Mouse (Mus musculus) midbrain, embryonic 11.5 days (tissue): ENCODE results near the gene Il10ra. TPM values are rescaled to one million over a fixed set of nuclear protein-coding genes. Genes with fewer than 3 reads are reported as not detected.
A peak's percentile ranks its signal among the peaks of the same experiment; 100 is the strongest.

ENCODE experiments used
- ATAC-seq: fragments of 200-750 bp; cut with Nextera tagmentation; 2 replicates; pipeline ENCODE4 v1.8.0; 2017; ENCODE audit warnings: moderate TSS enrichment, moderate library complexity; ENCODE audit not compliant: low FRiP score
- DNase-seq: peaks from one replicate; pipeline ENCODE4 v3.0.0; 2015; ENCODE audit warnings: low spot score; ENCODE audit errors: missing footprints
- H3K27ac ChIP-seq: fragments of 300-500 bp; sonication (generic); 2 replicates; pipeline ENCODE4 v1.5.1; 2014; ENCODE audit warnings: low read depth, low read length
- H3K27me3 ChIP-seq: fragments of 300-500 bp; sonication (generic); 2 replicates; pipeline ENCODE4 v1.6.1; 2014; ENCODE audit warnings: mild to moderate bottlenecking, low read length, moderate library complexity, mixed read lengths; ENCODE audit not compliant: control insufficient read depth, insufficient read depth
- H3K36me3 ChIP-seq: fragments of 300-500 bp; sonication (generic); 2 replicates; pipeline ENCODE4 v1.6.1; 2014; ENCODE audit warnings: mild to moderate bottlenecking, low read length, moderate library complexity, mixed read lengths; ENCODE audit not compliant: control insufficient read depth, insufficient read depth
- H3K4me1 ChIP-seq: fragments of 300-500 bp; sonication (generic); 2 replicates; pipeline ENCODE4 v1.6.1; 2014; ENCODE audit warnings: low read length; ENCODE audit not compliant: control insufficient read depth, insufficient read depth
- H3K4me2 ChIP-seq: fragments of 300-500 bp; sonication (generic); 2 replicates; pipeline ENCODE4 v1.6.1; 2014; ENCODE audit warnings: mild to moderate bottlenecking, moderate library complexity
- H3K4me3 ChIP-seq: fragments of 300-500 bp; sonication (generic); 2 replicates; pipeline ENCODE4 v1.5.1; 2014; ENCODE audit warnings: low read depth, low read length
- H3K9ac ChIP-seq: fragments of 300-500 bp; sonication (generic); 2 replicates; pipeline ENCODE4 v1.6.1; 2014; ENCODE audit warnings: low read length
- H3K9me3 ChIP-seq: fragments of 300-500 bp; sonication (generic); 2 replicates; pipeline ENCODE4 v1.6.1; 2016; ENCODE audit warnings: low read length; ENCODE audit not compliant: control insufficient read depth
- WGBS: fragments of 180-500 bp; shearing (Covaris S2); extraction: QIAGEN DNeasy Blood & Tissue Kit; methylation state at CpG from one replicate; pipeline ENCODE4 v1.1.7; 2014; 5-methylcytosine and 5-hydroxymethylcytosine counted together
- polyA plus RNA-seq: library from polyadenylated mRNA; unstranded; fragments of >200 nt; fragmentation: Nextera tagmentation; extraction: Ambion mirVana; gene quantifications from 2 replicates; pipeline ENCODE4 v1.2.1, GENCODE M21; 2014

The Il10ra gene
- 0.79 and 1.3 TPM in 2 replicates for polyA plus RNA-seq

DNA sequence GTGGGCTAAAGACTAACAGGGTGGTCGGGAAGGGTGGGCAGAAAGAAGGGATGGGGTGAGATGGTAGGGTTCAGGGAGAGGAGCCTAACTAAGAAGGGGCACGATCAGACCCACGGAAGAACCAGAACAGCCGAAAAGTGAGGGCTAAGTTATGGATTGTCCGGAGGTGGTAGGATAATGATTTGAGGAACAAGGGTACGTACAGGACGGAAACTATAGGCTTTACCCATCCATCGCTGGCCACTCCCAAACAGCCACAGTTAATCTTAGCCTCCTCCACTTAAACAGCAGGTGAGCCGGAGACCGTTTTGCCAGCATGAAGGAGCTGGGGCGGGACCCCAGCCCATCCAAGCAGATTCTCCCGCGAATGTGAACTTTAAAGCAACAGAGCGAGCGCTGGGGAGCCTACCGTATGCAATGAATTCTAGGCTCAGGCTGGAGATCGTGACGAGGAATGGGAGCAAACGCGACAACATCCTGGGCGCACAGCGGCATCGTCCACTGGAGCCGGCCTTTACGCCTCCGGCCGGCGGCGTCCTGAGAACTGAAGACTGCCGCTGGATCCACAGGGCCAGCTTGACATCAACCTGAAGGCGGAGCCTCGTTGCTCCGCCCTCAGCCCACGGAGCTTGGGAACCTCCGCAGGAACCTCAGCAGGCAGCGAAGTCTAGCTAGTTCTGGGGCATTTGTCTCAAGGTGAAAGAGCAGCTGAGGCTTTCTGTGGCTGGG is at the start of gene Il10ra:
Gene Il10ra (minus strand): TSS at position 553 of the 729 bp plus-strand sequence.
- ATAC-seq, result no peak
- DNase-seq, result peak; percentile 91
- WGBS, result 6% methylated on average over 36 of the region's 36 CpGs
- H3K27ac ChIP-seq, result no peak within 1 kb of the TSS
- H3K9ac ChIP-seq, result peak within 1 kb of the TSS; percentile 44; the same call in 1 of the 2 replicates
- no peaks in the 10 kb centered on the region for H3K9me3 ChIP-seq
- no peaks in the 10 kb centered on the region for H3K36me3 ChIP-seq
- H3K27me3 ChIP-seq, result peaks cover 13% of the 10 kb centered on the region
- peaks cover 5% of the 10 kb centered on the region for H3K4me1 ChIP-seq
- H3K4me2 ChIP-seq, result peak within 1 kb of the TSS; percentile 71
- peak within 1 kb of the TSS; percentile 34 for H3K4me3 ChIP-seq

DNA sequence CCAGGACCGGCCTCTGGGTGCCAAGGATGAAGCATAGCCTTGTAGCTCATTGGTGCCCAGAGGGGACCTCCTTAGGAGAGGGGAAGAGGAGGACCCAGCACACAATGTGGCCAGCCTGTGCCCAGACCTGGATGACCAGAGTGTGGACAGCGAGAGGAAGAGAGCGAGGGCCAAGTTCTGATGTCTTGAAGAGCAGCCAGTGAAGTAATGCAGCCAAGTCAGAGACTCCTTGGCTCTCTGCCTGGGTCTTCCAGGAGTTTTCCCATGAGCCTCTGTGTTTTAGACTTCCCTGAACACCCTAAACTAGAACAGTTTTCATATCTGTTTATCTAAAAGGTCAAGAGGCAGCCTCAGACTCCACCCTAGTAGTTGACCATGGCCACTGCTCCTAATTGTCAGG is 48.7 kb upstream of the Il10ra start:
- Histone ChIP-seq H3K4me3 (no peak overlapping the region), H3K4me2 (no peak overlapping the region), H3K27me3 (no peaks in the 10 kb centered on the region), H3K36me3 (no peaks in the 10 kb centered on the region), H3K27ac (no peak overlapping the region), H3K9me3 (no peaks in the 10 kb centered on the region), H3K4me1 (no peaks in the 10 kb centered on the region), H3K9ac (no peak overlapping the region)
- ATAC-seq (no peak), DNase-seq (no peak)
- 86% methylated on average over 3 of the region's 3 CpGs for WGBS

DNA sequence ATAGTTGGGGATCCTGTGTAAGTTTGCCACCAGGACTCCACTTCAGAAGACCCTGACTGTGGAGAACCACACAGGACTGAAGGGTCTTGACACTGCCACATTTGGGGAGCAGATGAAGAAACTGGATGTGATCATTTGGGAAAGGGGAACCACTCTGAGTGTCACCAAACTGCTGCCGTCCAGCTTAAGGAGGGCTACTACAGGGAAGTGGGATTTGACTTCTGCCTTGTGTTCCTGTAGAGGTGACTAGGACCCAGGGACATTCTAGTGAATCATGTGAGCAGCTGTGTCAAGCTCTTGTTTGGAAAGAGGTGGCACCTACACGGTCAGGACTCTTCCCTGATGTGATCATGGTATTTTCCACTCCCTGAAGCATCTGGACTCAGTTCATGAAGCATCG is 45.0 kb upstream of the Il10ra start:
- Histone ChIP-seq H3K4me2 (no peak overlapping the region), H3K36me3 (no peaks in the 10 kb centered on the region), H3K4me3 (no peak overlapping the region), H3K9me3 (no peaks in the 10 kb centered on the region), H3K9ac (no peak overlapping the region), H3K4me1 (no peaks in the 10 kb centered on the region), H3K27me3 (no peaks in the 10 kb centered on the region), H3K27ac (no peak overlapping the region)
- DNase-seq (no peak), ATAC-seq (no peak)
- 81% methylated on average over 3 of the region's 3 CpGs for WGBS

DNA sequence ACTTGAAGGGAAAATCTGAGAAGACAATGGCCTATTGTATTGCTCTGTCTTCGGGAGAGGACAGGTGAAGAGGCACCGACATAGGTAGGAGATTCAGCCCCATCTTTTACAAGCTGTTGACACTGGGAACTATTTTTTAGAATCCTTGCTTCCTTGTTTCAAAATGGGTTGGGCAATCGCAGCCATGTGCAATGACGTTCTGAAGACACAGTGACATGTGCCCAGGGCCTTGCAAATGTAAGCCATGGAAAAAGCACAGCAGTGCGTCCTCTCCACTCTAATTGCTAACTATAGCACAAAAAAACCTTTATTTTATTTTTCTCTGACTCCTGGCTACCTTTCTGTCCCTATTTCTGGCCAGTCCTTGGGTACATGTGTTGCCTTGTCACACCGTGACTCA is 42.9 kb upstream of the Il10ra start:
- no peaks in the 10 kb centered on the region for H3K27me3 ChIP-seq
- H3K9me3 ChIP-seq, result no peaks in the 10 kb centered on the region
- WGBS, result 83% methylated on average over 6 of the region's 6 CpGs

DNA sequence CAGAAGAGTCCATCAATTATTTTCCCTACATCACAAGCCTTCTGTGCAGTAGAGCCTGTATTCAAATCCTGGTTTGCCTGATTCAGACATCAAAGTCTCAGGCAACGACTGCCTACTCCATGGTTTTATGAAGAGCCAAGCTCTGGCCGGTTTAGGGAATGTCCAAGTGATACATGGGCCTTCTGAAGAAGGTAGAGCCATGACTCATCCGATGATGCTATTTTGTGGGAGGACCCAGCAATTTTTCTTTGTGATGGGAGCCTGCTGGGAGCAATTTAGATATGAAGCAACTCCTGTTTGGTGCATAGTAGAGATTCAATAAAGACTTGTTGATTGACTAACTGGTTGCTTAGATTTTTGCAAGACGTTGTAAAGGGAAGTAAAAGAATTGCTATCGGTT is 39.6 kb upstream of the Il10ra start:
- WGBS, result 90% methylated on average over 5 of the region's 5 CpGs
- H3K4me1 ChIP-seq, result no peaks in the 10 kb centered on the region
- no peak for ATAC-seq

More for the DNA sequence above, 42.9 kb upstream of the Il10ra start:
- no peak overlapping the region for H3K9ac ChIP-seq
- H3K27ac ChIP-seq, result no peak overlapping the region
- ATAC-seq (no peak), DNase-seq (no peak)
- H3K4me3 ChIP-seq, result no peak overlapping the region
- H3K36me3 ChIP-seq, result no peaks in the 10 kb centered on the region
- H3K4me1 ChIP-seq, result no peaks in the 10 kb centered on the region
- H3K4me2 ChIP-seq, result no peak overlapping the region

DNA sequence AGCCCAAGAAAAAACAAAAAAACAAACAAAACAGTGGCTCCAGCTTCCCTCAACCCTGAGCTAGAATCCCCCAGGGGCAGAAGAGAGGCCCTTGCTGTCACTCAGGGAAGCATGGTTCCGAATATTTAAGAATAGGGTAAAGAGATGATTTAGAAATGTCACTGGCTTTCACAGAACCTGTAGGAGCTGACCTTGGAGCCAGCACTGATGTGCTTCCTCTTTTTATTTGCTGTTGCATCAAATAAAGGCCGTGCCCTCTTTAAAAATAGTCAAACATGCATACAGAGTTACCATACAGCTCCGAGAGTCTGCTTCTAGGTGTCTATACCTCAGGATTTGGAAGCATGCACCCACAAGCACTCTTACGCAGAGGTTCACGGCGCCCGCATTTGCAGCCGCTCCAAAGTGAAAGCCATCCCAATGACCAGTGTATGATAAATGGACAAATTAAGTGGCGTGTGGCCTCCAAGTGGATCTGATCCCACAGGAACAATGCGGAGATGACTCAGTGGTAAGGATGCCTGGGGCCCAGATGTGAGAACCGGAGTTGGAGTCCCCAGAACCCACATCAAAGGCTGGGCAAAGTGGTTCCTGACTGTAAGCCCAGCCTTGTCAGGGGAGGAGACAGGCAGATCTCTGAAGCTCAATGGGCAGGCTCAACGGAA is 37.9 kb upstream of the Il10ra start:
- whole genome bisulfite sequencing, result 87% methylated on average over 12 of the region's 12 CpGs
- no peak for DNase-seq
- ATAC-seq, result no peak

More for the DNA sequence above, 39.6 kb upstream of the Il10ra start:
- no peaks in the 10 kb centered on the region for H3K9me3 ChIP-seq
- H3K4me3 ChIP-seq, result no peak overlapping the region
- H3K4me2 ChIP-seq, result no peak overlapping the region
- H3K36me3 ChIP-seq, result no peaks in the 10 kb centered on the region
- DNase-seq, result no peak
- no peaks in the 10 kb centered on the region for H3K27me3 ChIP-seq
- H3K9ac ChIP-seq, result no peak overlapping the region
- no peak overlapping the region for H3K27ac ChIP-seq

DNA sequence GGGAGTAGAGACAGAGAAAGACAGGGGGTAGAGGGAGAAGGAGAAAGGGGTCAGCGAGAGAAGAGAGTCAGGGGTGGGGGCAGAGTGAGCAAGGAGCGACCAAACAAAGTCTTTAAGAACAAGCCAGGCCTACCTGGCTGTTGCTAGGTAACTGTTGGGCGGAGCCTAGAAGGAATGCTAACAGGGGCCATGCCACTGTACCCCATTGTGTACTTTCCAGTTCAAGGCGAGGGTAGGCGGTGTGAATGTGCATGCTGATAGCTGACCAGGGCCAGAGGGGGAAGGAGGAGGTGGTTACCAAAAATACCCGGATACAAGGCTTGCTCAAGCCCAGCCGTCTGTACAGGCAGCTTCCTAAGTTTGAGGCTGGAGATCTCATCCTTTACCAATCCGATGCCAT is 32.8 kb upstream of the Il10ra start:
- Histone ChIP-seq H3K27ac (no peak overlapping the region), H3K27me3 (no peaks in the 10 kb centered on the region), H3K4me3 (no peak overlapping the region), H3K9ac (no peak overlapping the region), H3K4me2 (no peak overlapping the region), H3K9me3 (no peaks in the 10 kb centered on the region; the same call in 1 of the 2 replicates), H3K4me1 (0 out of 2 replicates have a peak, but pooled peaks cover 2% of the 10 kb centered on the region), H3K36me3 (no peaks in the 10 kb centered on the region)
- DNase-seq (no peak), ATAC-seq (no peak)
- WGBS, result 93% methylated on average over 8 of the region's 8 CpGs

More for the DNA sequence above, 37.9 kb upstream of the Il10ra start:
- Histone ChIP-seq H3K9me3 (no peaks in the 10 kb centered on the region), H3K4me2 (no peak overlapping the region), H3K27ac (no peak overlapping the region), H3K4me1 (no peaks in the 10 kb centered on the region), H3K4me3 (no peak overlapping the region), H3K9ac (no peak overlapping the region), H3K27me3 (no peaks in the 10 kb centered on the region), H3K36me3 (no peaks in the 10 kb centered on the region)

DNA sequence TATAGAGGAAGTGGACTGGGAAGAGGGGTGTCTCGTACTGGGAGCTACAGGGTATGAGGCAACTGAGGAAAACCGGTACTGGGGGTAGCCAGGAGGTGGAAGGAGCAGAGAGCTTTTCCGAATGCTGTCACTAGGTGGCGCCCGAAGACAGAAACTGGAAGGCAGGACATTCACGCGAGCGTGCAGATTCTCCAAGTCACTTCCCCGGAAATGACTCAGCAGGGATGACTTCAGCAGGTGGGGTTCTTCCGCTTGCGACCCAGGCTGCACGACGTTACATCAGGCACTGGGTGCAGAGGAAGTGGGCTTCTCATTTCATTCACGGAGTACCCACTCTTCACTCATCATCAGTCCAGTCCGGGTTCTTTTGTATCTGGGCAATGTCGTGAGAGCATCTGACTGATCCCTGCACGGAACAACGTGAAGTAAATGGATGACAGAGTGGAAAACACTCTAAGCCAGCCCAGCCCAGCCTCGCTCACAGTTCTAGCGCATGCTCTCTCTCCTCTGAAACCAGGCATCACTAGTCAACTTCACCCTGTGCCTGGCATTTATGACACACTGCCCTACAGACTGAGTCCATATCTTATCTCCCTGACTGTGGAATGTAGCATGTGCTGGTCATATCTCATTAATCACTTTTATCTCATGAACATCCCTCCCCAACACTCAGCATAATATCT is 31.6 kb upstream of the Il10ra start:
- Histone ChIP-seq H3K36me3 (no peaks in the 10 kb centered on the region), H3K27me3 (no peaks in the 10 kb centered on the region), H3K9me3 (no peaks in the 10 kb centered on the region; the same call in 1 of the 2 replicates), H3K4me1 (0 out of 2 replicates have a peak, but pooled peaks cover 2% of the 10 kb centered on the region), H3K9ac (peak overlapping the region; percentile 58), H3K4me2 (peak overlapping the region; percentile 44), H3K27ac (no peak overlapping the region), H3K4me3 (peak overlapping the region; percentile 19; the same call in 1 of the 2 replicates)
- ATAC-seq, result peak; percentile 86
- DNase-seq, result peak; percentile 99
- 19% methylated on average over 20 of the region's 20 CpGs for WGBS
